Mouse (Mus musculus) heart, embryonic 11.5 days (tissue): ENCODE measurements around the gene Trim65. TPM values are rescaled to one million over a fixed set of nuclear protein-coding genes. Genes with fewer than 3 reads are reported as not detected.

Experiments used
- ATAC-seq: fragments of 200-750 bp; cut with Nextera tagmentation; replicated peaks from 2 replicates; pipeline ENCODE4 v1.8.0; 2017; ENCODE audit warnings: moderate library complexity; ENCODE audit not compliant: insufficient number of reproducible peaks, low FRiP score, low TSS enrichment
- H3K27ac ChIP-seq: fragments of 300-500 bp; sonication (generic); 2 replicates; pipeline ENCODE4 v1.5.1; 2014; ENCODE audit warnings: mild to moderate bottlenecking, low read depth, low read length
- H3K27me3 ChIP-seq: fragments of 300-500 bp; sonication (generic); 2 replicates; pipeline ENCODE4 v1.6.1; 2014; ENCODE audit warnings: mild to moderate bottlenecking, low read length, mixed read lengths; ENCODE audit not compliant: control insufficient read depth, insufficient read depth
- H3K36me3 ChIP-seq: fragments of 300-500 bp; sonication (generic); 2 replicates; pipeline ENCODE4 v1.6.1; 2014; ENCODE audit warnings: mild to moderate bottlenecking, low read length, moderate library complexity, mixed read lengths; ENCODE audit not compliant: control insufficient read depth, insufficient read depth
- H3K4me1 ChIP-seq: fragments of 300-500 bp; sonication (generic); 2 replicates; pipeline ENCODE4 v1.6.1; 2014; ENCODE audit warnings: low read length; ENCODE audit not compliant: control insufficient read depth, insufficient read depth
- H3K4me2 ChIP-seq: fragments of 300-500 bp; sonication (generic); 2 replicates; pipeline ENCODE4 v1.6.1; 2014; ENCODE audit warnings: mild to moderate bottlenecking, moderate library complexity
- H3K4me3 ChIP-seq: fragments of 300-500 bp; sonication (generic); 2 replicates; pipeline ENCODE4 v1.5.1; 2014; ENCODE audit warnings: low read depth, low read length
- H3K9ac ChIP-seq: fragments of 300-500 bp; sonication (generic); 2 replicates; pipeline ENCODE4 v1.6.1; 2014; ENCODE audit warnings: mild to moderate bottlenecking, low read depth, low read length, moderate library complexity
- H3K9me3 ChIP-seq: fragments of 300-500 bp; sonication (generic); replicated peaks from 2 replicates; pipeline ENCODE4 v1.6.1; 2016; ENCODE audit warnings: low read length; ENCODE audit not compliant: control insufficient read depth
- WGBS: fragments of 180-500 bp; shearing (Covaris S2); extraction: QIAGEN DNeasy Blood & Tissue Kit; methylation state at CpG from one replicate; pipeline ENCODE4 v1.1.7; 2014; ENCODE audit not compliant: insufficient replicate concordance; 5-methylcytosine and 5-hydroxymethylcytosine counted together
- polyA plus RNA-seq: library from polyadenylated mRNA; unstranded; fragments of >200 nt; fragmentation: Nextera tagmentation; extraction: Ambion mirVana; gene quantifications from 2 replicates; pipeline ENCODE4 v1.2.1, GENCODE M21; 2014

Gene Trim65
- polyA plus RNA-seq, 1 experiment from 2014 or later: 4.5 TPM

- H3K4me3 ChIP-seq: no peak overlapping the region
- peaks cover 36% of the 10 kb centered on the region for H3K36me3 ChIP-seq
- no peak for ATAC-seq
- H3K9me3 ChIP-seq: no peaks in the 10 kb centered on the region
- H3K27me3 ChIP-seq: no peaks in the 10 kb centered on the region
- no peak overlapping the region for H3K27ac ChIP-seq
- peaks cover 8% of the 10 kb centered on the region; the same call in 1 of the 2 replicates for H3K4me1 ChIP-seq
- no peak overlapping the region for H3K4me2 ChIP-seq
- no peak overlapping the region for H3K9ac ChIP-seq
- WGBS: 79% methylated on average over 25 of the region's 25 CpGs
Measured at GRCm38 (mm10) chr11:116146294-116146985, 15.5 kb upstream of the Trim65 start.

DNA sequence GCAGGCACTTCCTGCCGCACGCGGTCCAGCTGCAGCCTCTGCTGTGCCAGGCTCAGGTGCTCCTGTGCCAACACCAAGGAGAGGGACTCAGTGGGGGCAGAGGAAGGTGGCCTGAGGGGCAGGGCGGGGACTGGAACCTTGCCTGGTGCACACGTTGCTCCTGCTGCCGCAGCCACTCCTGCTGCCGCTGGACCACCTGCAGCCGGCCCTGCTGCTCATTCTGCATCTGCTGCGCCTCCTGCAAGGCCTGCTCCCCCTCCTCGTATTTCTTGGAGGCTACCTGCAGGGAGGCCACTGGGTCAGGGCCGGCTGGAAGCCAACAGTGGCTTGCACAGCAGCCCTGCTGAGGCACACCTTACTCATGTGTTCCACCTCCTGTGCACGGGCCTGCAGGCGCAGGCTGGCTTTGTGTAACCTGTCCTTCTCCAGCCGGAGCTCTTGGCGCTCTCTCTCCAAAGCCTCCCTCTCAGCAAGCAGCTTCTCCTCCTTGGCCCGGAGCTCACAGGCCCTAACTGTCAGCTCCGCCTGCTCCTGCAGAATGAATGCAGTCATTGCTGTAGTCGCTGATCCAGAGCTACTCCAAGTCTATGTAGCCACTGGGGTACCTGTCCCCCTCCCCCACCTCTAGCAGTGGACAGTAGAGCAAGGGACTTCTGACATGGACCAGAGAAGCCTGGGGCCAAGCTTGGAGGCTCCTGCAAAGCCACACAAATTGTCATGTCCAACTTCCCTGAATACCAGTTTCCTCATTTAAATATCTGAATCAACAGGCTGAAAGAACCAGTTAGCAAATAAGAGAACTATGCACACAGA is 14.8 kb upstream of the Trim65 start:
- WGBS: 72% methylated on average over 18 of the region's 18 CpGs
- Histone ChIP-seq H3K4me3 (no peak overlapping the region), H3K27ac (no peak overlapping the region), H3K9ac (no peak overlapping the region), H3K4me2 (no peak overlapping the region), H3K36me3 (peaks cover 29% of the 10 kb centered on the region), H3K4me1 (peaks cover 8% of the 10 kb centered on the region; the same call in 1 of the 2 replicates), H3K27me3 (no peaks in the 10 kb centered on the region), H3K9me3 (no peaks in the 10 kb centered on the region)
- ATAC-seq: no peak

DNA sequence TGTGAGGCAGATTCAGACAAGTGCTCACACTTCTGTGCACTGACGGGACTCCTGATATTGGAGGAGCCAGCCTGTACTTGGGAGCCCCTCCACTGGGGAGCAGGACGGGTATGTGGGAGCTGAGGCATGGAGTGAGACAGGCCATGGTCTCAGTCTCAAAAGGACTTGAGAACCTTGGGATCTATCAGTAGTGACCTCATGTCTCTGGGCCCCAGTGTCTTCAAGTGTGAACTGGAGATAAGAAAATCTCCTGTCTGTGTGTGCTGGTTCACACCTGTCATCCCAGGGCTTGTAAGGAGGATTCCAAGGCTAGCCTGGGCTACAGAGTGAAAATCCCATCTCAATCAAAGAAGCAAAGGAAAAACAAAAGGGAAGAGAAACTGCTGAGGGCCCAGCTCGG is 12.5 kb upstream of the Trim65 start:
- no peak for ATAC-seq
- Histone ChIP-seq H3K4me1 (peaks cover 8% of the 10 kb centered on the region), H3K27ac (no peak overlapping the region), H3K36me3 (peaks cover 23% of the 10 kb centered on the region), H3K4me3 (no peak overlapping the region), H3K9me3 (no peaks in the 10 kb centered on the region), H3K4me2 (no peak overlapping the region), H3K9ac (no peak overlapping the region), H3K27me3 (no peaks in the 10 kb centered on the region)
- 80% methylated on average over 3 of the region's 3 CpGs for WGBS

GRCm38 (mm10) chr11:116142211-116142991 is 11.5 kb upstream of the Trim65 start:
- 63% methylated on average over 10 of the region's 10 CpGs for WGBS

DNA sequence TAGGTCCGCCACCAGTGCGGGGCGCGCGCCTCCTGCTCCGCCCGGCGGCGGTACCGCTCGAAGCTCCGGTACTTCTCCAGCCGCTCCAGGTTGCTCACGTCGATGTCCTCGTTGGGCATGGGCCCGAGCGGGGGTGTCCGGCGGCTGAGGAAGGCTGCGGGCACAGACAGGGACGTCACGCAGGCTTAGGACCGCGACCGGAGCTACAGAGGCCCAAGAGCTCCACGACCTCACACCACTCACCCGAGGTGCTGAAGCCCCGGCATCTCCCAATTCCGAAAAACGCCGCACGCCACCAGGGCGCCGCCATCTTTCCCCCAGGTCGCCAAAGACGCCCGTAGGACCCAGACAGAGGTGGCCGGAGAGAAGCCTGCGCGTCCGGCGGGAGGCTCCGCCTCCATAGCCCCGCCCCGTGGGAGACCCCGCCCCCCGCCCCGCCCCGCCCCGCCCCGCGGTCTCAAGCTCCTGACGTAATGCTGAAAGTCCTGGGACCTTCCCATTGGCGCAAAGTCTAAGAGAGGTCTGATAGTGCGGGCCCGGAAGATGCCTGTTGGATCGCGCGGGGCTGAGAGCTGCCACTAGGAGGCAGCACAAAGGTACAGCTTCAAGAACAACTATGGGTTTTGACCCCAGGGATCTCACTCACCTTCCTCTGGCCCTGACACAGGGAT is 7.7 kb upstream of the Trim65 start, which contains the start of gene Mrpl38:
Mrpl38 (minus strand) TSS at position 401 of the 671 bp plus-strand sequence.
- Histone ChIP-seq H3K4me2 (peak within 1 kb of the TSS; percentile 75), H3K36me3 (peaks cover 10% of the 10 kb centered on the region; the same call in 1 of the 2 replicates), H3K27ac (peak within 1 kb of the TSS; percentile 65)

More at GRCm38 (mm10) chr11:116142211-116142991, 11.5 kb upstream of the Trim65 start:
- H3K4me3 ChIP-seq: no peak overlapping the region
- H3K4me2 ChIP-seq: 0 out of 2 replicates have a peak overlapping the region, but pooled peaks have one; percentile 3
- peaks cover 23% of the 10 kb centered on the region for H3K36me3 ChIP-seq
- ATAC-seq: peak; percentile 40; the same call in 1 of the 2 replicates
- peak overlapping the region; percentile 54; the same call in 1 of the 2 replicates for H3K9ac ChIP-seq
- H3K27ac ChIP-seq: peak overlapping the region; percentile 67; the same call in 1 of the 2 replicates
- peaks cover 9% of the 10 kb centered on the region; the same call in 1 of the 2 replicates for H3K4me1 ChIP-seq
- H3K27me3 ChIP-seq: no peaks in the 10 kb centered on the region
- H3K9me3 ChIP-seq: no peaks in the 10 kb centered on the region

GRCm38 (mm10) chr11:116138096-116138467 is 7.2 kb upstream of the Trim65 start:
- peak overlapping the region; percentile 65 for H3K27ac ChIP-seq
- no peak for ATAC-seq
- no peaks in the 10 kb centered on the region for H3K9me3 ChIP-seq
- peak overlapping the region; percentile 87 for H3K9ac ChIP-seq
- H3K4me2 ChIP-seq: peak overlapping the region; percentile 75
- peaks cover 10% of the 10 kb centered on the region; the same call in 1 of the 2 replicates for H3K36me3 ChIP-seq
- WGBS: 1% methylated on average over 20 of the region's 20 CpGs
- peak overlapping the region; percentile 74 for H3K4me3 ChIP-seq
- H3K27me3 ChIP-seq: no peaks in the 10 kb centered on the region
- H3K4me1 ChIP-seq: peaks cover 9% of the 10 kb centered on the region; the same call in 1 of the 2 replicates

More for the DNA sequence above, 7.7 kb upstream of the Trim65 start, which contains the start of gene Mrpl38:
- peaks cover 9% of the 10 kb centered on the region; the same call in 1 of the 2 replicates for H3K4me1 ChIP-seq
- H3K9ac ChIP-seq: peak within 1 kb of the TSS; percentile 87
- no peaks in the 10 kb centered on the region for H3K9me3 ChIP-seq
- H3K27me3 ChIP-seq: no peaks in the 10 kb centered on the region
- H3K4me3 ChIP-seq: peak within 1 kb of the TSS; percentile 74
- ATAC-seq: peak; percentile 90
- under 1% methylated on average over 60 of the region's 60 CpGs for WGBS

GRCm38 (mm10) chr11:116134171-116134570 is 3.2 kb upstream of the Trim65 start:
- Histone ChIP-seq H3K4me3 (no peak overlapping the region), H3K27ac (no peak overlapping the region), H3K4me1 (peaks cover 21% of the 10 kb centered on the region), H3K4me2 (no peak overlapping the region), H3K9me3 (no peaks in the 10 kb centered on the region), H3K36me3 (peaks cover 4% of the 10 kb centered on the region; the same call in 1 of the 2 replicates), H3K27me3 (no peaks in the 10 kb centered on the region), H3K9ac (no peak overlapping the region)
- 76% methylated on average over 10 of the region's 10 CpGs for WGBS
- ATAC-seq: no peak
